Mouse (Mus musculus): ENCODE data around the gene Fahd2a. TPM values are rescaled to one million over a fixed set of nuclear protein-coding genes. Genes with fewer than 3 reads are reported as not detected.

Fahd2a gene
- polyA plus RNA-seq, 1 experiment from 2014 or later: 37.0 TPM

Other genes starting within 250 kb of the Fahd2a start
- gene 1810024B03Rik, start 236.3 kb downstream of the Fahd2a start, polyA plus RNA-seq (2014; fragmentation: Nextera tagmentation; extraction: Ambion mirVana): 1.2 and 1.3 TPM in 2 replicates
- 59.6 and 75.8 TPM in 2 replicates for gene Snrnp200, start 236.2 kb downstream of the Fahd2a start, polyA plus RNA-seq (2014; fragmentation: Nextera tagmentation; extraction: Ambion mirVana)
- 50.4 and 56.4 TPM in 2 replicates for gene Ciao1, start 196.7 kb downstream of the Fahd2a start, polyA plus RNA-seq (2014; fragmentation: Nextera tagmentation; extraction: Ambion mirVana)
- 35.0 and 35.4 TPM in 2 replicates for gene Tmem127, start 196.7 kb downstream of the Fahd2a start, polyA plus RNA-seq (2014; fragmentation: Nextera tagmentation; extraction: Ambion mirVana)
- gene Stard7, start 174.3 kb downstream of the Fahd2a start, polyA plus RNA-seq (2014; fragmentation: Nextera tagmentation; extraction: Ambion mirVana): 77.1 and 113 TPM in 2 replicates
- gene Dusp2, start 108.4 kb downstream of the Fahd2a start, polyA plus RNA-seq (2014; fragmentation: Nextera tagmentation; extraction: Ambion mirVana): 10.1 and 12.7 TPM in 2 replicates
- gene Astl, start 105.9 kb downstream of the Fahd2a start, polyA plus RNA-seq (2014; fragmentation: Nextera tagmentation; extraction: Ambion mirVana): not detected in 2 replicates
- 0.08 TPM in 1 of 2 replicates, not detected in the other for gene Adra2b, start 81.4 kb downstream of the Fahd2a start, polyA plus RNA-seq (2014; fragmentation: Nextera tagmentation; extraction: Ambion mirVana)
- gene Gpat2, start 19.4 kb downstream of the Fahd2a start, polyA plus RNA-seq (2014; fragmentation: Nextera tagmentation; extraction: Ambion mirVana): 0.08 TPM in 2 replicates
- gene Kcnip3, start 77.5 kb upstream of the Fahd2a start, polyA plus RNA-seq (2014; fragmentation: Nextera tagmentation; extraction: Ambion mirVana): 10.7 and 13.1 TPM in 2 replicates
- gene Prom2, start 96.9 kb upstream of the Fahd2a start, polyA plus RNA-seq (2014; fragmentation: Nextera tagmentation; extraction: Ambion mirVana): not detected in 2 replicates
- gene Zfp661, start 142.5 kb upstream of the Fahd2a start, polyA plus RNA-seq (2014; fragmentation: Nextera tagmentation; extraction: Ambion mirVana): 6.2 and 10.2 TPM in 2 replicates
- 148 TPM in 2 replicates for gene Mrps5, start 142.7 kb upstream of the Fahd2a start, polyA plus RNA-seq (2014; fragmentation: Nextera tagmentation; extraction: Ambion mirVana)
- 1.3 and 3.0 TPM in 2 replicates for gene Mal, start 212.1 kb upstream of the Fahd2a start, polyA plus RNA-seq (2014; fragmentation: Nextera tagmentation; extraction: Ambion mirVana)

Data from midbrain, embryonic 14.5 days (tissue).